Comparison of ENCODE assay signal across 9 mouse cellular contexts in genomic region chr10:127261706-127262547, GRCm38 (mm10). TPM values are rescaled to one million over a fixed set of nuclear protein-coding genes. Genes with fewer than 3 reads are reported as not detected.
DNase-seq lines count a peak whose midpoint lies in the region; ATAC-seq and TF ChIP-seq lines count a peak whose summit lies in the region.
"Had no signal": no experiment of that assay in that cellular context is flagged by ENCODE, and none has a peak within 500 bp of the region (broad histone marks: within the 10 kb centered on the region; RNA-seq: fewer than 3 reads in every experiment).

No protein-coding gene starts in this region.

- DNase-seq in heart, embryonic 10.5 days (ENCODE audit: low spot score) = no peak
- no peak for DNase-seq in heart, postnatal 36 days
- DNase-seq in ES-E14 (ENCODE audit: low read depth, low spot score) = no peak
- no peak for DNase-seq in midbrain, embryonic 10.5 days (ENCODE audit: low spot score)
- no peak for DNase-seq in urinary bladder, postnatal 25 days (ENCODE audit: low spot score)
- DNase-seq in kidney, adult 9 months = no peak

- ATAC-seq in forebrain, embryonic 12.5 days (ENCODE audit: low FRiP score) = no peak
- ATAC-seq in granulocyte monocyte progenitor cell, adult 5-6 weeks (replicated peaks; ENCODE audit: poor library complexity, severe bottlenecking) = no peak

- H3K4me1 ChIP-seq in heart, embryonic 10.5 days = peaks cover 14% of the 10 kb centered on the region
- H3K4me1 ChIP-seq in ES-E14 (ENCODE audit: control insufficient read depth in 2 of 2, insufficient read depth in 2 of 2, low read length in 2 of 2, poor library complexity in 1 of 2) = peaks cover 5 to 19% of the 10 kb centered on the region in 2 experiments
- peaks cover 46% of the 10 kb centered on the region for H3K4me1 ChIP-seq in forebrain, embryonic 12.5 days
- peaks cover 40% of the 10 kb centered on the region for H3K4me1 ChIP-seq in midbrain, embryonic 10.5 days

- no peak overlapping the region for H3K27ac ChIP-seq in heart, embryonic 10.5 days
- no peak overlapping the region; the same call in 1 of the 2 replicates for H3K27ac ChIP-seq in ES-E14 (ENCODE audit: insufficient read depth, low read depth, low read length, poor library complexity, severe bottlenecking)
- peak overlapping the region; percentile 87; the same call in 1 of the 2 replicates for H3K27ac ChIP-seq in forebrain, embryonic 12.5 days
- H3K27ac ChIP-seq in midbrain, embryonic 10.5 days (replicated peaks) = peak overlapping the region; percentile 80
- H3K27ac ChIP-seq: kidney, postnatal 0 days had no signal

- no peak overlapping the region; the same call in 1 of the 2 replicates for H3K9ac ChIP-seq in ES-E14 (ENCODE audit: insufficient read depth, low read depth, low read length, poor library complexity, severe bottlenecking)
- H3K9ac ChIP-seq in forebrain, embryonic 12.5 days = peak overlapping the region; percentile 75

- H3K36me3 ChIP-seq in heart, embryonic 10.5 days = no peaks in the 10 kb centered on the region
- H3K36me3 ChIP-seq in ES-E14 (ENCODE audit: control insufficient read depth, insufficient read depth, low read length, poor library complexity, severe bottlenecking) = no peaks in the 10 kb centered on the region; the same call in 1 of the 2 replicates
- no peaks in the 10 kb centered on the region for H3K36me3 ChIP-seq in forebrain, embryonic 12.5 days (replicated peaks)
- H3K36me3 ChIP-seq in midbrain, embryonic 10.5 days = no peaks in the 10 kb centered on the region

- peak overlapping the region; percentile 63 for H3K4me3 ChIP-seq in heart, embryonic 10.5 days
- H3K4me3 ChIP-seq in ES-E14 (ENCODE audit: insufficient read depth in 1 of 2, low read depth in 1 of 2, low read length in 2 of 2, poor library complexity in 1 of 2, severe bottlenecking in 1 of 2) = peak overlapping the region; percentile 63 to 65; a peak in 3 of 4 replicates
- H3K4me3 ChIP-seq in forebrain, embryonic 12.5 days (replicated peaks) = peak overlapping the region; percentile 60
- peak overlapping the region; percentile 57 for H3K4me3 ChIP-seq in midbrain, embryonic 10.5 days

- intact Hi-C loops in heart, postnatal 36 days (cut with DNase I) = loop anchor here (10.0 kb wide), 1 partner anchor 357 kb away; the partner anchor contains the start of gene Atp23

- H3K4me2 ChIP-seq in forebrain, embryonic 12.5 days = peak overlapping the region; percentile 85

- H3K9me3 ChIP-seq in heart, embryonic 10.5 days = no peaks in the 10 kb centered on the region
- H3K9me3 ChIP-seq in ES-E14 (ENCODE audit: control insufficient read depth, insufficient read depth, low read depth, low read length) = no peaks in the 10 kb centered on the region
- no peaks in the 10 kb centered on the region for H3K9me3 ChIP-seq in forebrain, embryonic 12.5 days
- H3K9me3 ChIP-seq in midbrain, embryonic 10.5 days (replicated peaks) = no peaks in the 10 kb centered on the region

- WGBS in heart, embryonic 10.5 days = 63% methylated on average over 15 of the region's 15 CpGs
- 59% methylated on average over 15 of the region's 15 CpGs for WGBS in forebrain, embryonic 12.5 days
- 64% methylated on average over 15 of the region's 15 CpGs for WGBS in midbrain, embryonic 10.5 days

- peaks cover 53% of the 10 kb centered on the region for H3K27me3 ChIP-seq in heart, embryonic 10.5 days (ENCODE audit: insufficient read depth, poor library complexity, severe bottlenecking)
- H3K27me3 ChIP-seq in forebrain, embryonic 12.5 days = peaks cover 17% of the 10 kb centered on the region
- peaks cover 47% of the 10 kb centered on the region for H3K27me3 ChIP-seq in midbrain, embryonic 10.5 days (ENCODE audit: low read depth, poor library complexity, severe bottlenecking)

- in situ Hi-C loops in ES-E14 (cut with MboI; ENCODE audit: low sequenced_read_pairs in 2 of 2, unreplicated experiment in 2 of 2) = no loop called here

TF ChIP-seq in ES-E14, 5 proteins besides CTCF, POLR2A, EP300 and RAD21:
- no peak for TF ChIP-seq ZC3H11A (IDR thresholded peaks at IDR 0.05; ENCODE audit: borderline replicate concordance, low read depth, low read length)
- no peak for TF ChIP-seq HCFC1 (IDR thresholded peaks at IDR 0.05; ENCODE audit: borderline replicate concordance, insufficient read depth, low read length)
- TF ChIP-seq MAFK (IDR thresholded peaks at IDR 0.05; ENCODE audit: insufficient read depth, low read depth, low read length) = no peak

RNA-seq across cellular contexts. Expression of gene Kif5a, which starts 1.2 kb away (rescaled TPM):
- polyA plus RNA-seq in heart, embryonic 10.5 days (2016; fragmentation: Nextera tagmentation; extraction: Ambion mirVana) = 0.41 and 1.4 TPM in 2 replicates
- total RNA-seq in heart, postnatal 36 days (2021) = under 1 TPM; 0.41 to 0.92 TPM
- total RNA-seq in ES-E14 (2012; rRNA removed) = 6.2 and 11.2 TPM in 2 replicates
- 44.1 and 53.1 TPM in 2 replicates for polyA plus RNA-seq in forebrain, embryonic 12.5 days (2016; fragmentation: Nextera tagmentation; extraction: Ambion mirVana)
- polyA plus RNA-seq in midbrain, embryonic 10.5 days (2016; fragmentation: Nextera tagmentation; extraction: Ambion mirVana) = 14.9 and 29.4 TPM in 2 replicates
- 1.4 TPM in 1 of 2 replicates, not detected in the other for total RNA-seq in granulocyte monocyte progenitor cell, adult 5-6 weeks (2014; fragmentation: Nextera tagmentation)
- 0.30 and 0.31 TPM in 2 replicates for total RNA-seq in granulocyte monocyte progenitor cell, adult 5-6 weeks (2017)

RNA-seq across cellular contexts. Expression of gene Dctn2, which starts 4.2 kb away (rescaled TPM):
- 155 and 167 TPM in 2 replicates for polyA plus RNA-seq in heart, embryonic 10.5 days (2016; fragmentation: Nextera tagmentation; extraction: Ambion mirVana)
- total RNA-seq in heart, postnatal 36 days (2021) = 100 to 1,000 TPM; 144 to 154 TPM
- total RNA-seq in ES-E14 (2012; rRNA removed) = 139 and 157 TPM in 2 replicates
- 226 and 229 TPM in 2 replicates for polyA plus RNA-seq in forebrain, embryonic 12.5 days (2016; fragmentation: Nextera tagmentation; extraction: Ambion mirVana)
- polyA plus RNA-seq in midbrain, embryonic 10.5 days (2016; fragmentation: Nextera tagmentation; extraction: Ambion mirVana) = 212 and 239 TPM in 2 replicates
- 62.3 and 72.1 TPM in 2 replicates for total RNA-seq in granulocyte monocyte progenitor cell, adult 5-6 weeks (2014; fragmentation: Nextera tagmentation)
- total RNA-seq in granulocyte monocyte progenitor cell, adult 5-6 weeks (2017) = 80.4 and 83.9 TPM in 2 replicates

RNA-seq across cellular contexts. Expression of gene Mbd6, which starts 26.9 kb away (rescaled TPM):
- polyA plus RNA-seq in heart, embryonic 10.5 days (2016; fragmentation: Nextera tagmentation; extraction: Ambion mirVana) = 11.3 and 16.9 TPM in 2 replicates
- total RNA-seq in heart, postnatal 36 days (2021) = 10 to 100 TPM; 22.0 to 24.2 TPM
- total RNA-seq in ES-E14 (2012; rRNA removed) = 15.8 and 18.0 TPM in 2 replicates
- polyA plus RNA-seq in forebrain, embryonic 12.5 days (2016; fragmentation: Nextera tagmentation; extraction: Ambion mirVana) = 18.4 and 21.2 TPM in 2 replicates
- polyA plus RNA-seq in midbrain, embryonic 10.5 days (2016; fragmentation: Nextera tagmentation; extraction: Ambion mirVana) = 11.9 and 13.0 TPM in 2 replicates
- 53.3 and 72.1 TPM in 2 replicates for total RNA-seq in granulocyte monocyte progenitor cell, adult 5-6 weeks (2014; fragmentation: Nextera tagmentation)
- total RNA-seq in granulocyte monocyte progenitor cell, adult 5-6 weeks (2017) = 4.1 TPM in 2 replicates

RNA-seq across cellular contexts. Expression of gene Mars, which starts 49.7 kb away (rescaled TPM):
- 119 and 140 TPM in 2 replicates for polyA plus RNA-seq in heart, embryonic 10.5 days (2016; fragmentation: Nextera tagmentation; extraction: Ambion mirVana)
- total RNA-seq in heart, postnatal 36 days (2021) = 10 to 100 TPM; 41.0 to 46.4 TPM
- total RNA-seq in ES-E14 (2012; rRNA removed) = 206 and 377 TPM in 2 replicates
- polyA plus RNA-seq in forebrain, embryonic 12.5 days (2016; fragmentation: Nextera tagmentation; extraction: Ambion mirVana) = 177 and 183 TPM in 2 replicates
- polyA plus RNA-seq in midbrain, embryonic 10.5 days (2016; fragmentation: Nextera tagmentation; extraction: Ambion mirVana) = 180 and 187 TPM in 2 replicates
- 63.0 and 105 TPM in 2 replicates for total RNA-seq in granulocyte monocyte progenitor cell, adult 5-6 weeks (2014; fragmentation: Nextera tagmentation)
- 193 and 221 TPM in 2 replicates for total RNA-seq in granulocyte monocyte progenitor cell, adult 5-6 weeks (2017)

RNA-seq across cellular contexts. Expression of gene Pip4k2c, which starts 50.5 kb away (rescaled TPM):
- 27.9 and 29.3 TPM in 2 replicates for polyA plus RNA-seq in heart, embryonic 10.5 days (2016; fragmentation: Nextera tagmentation; extraction: Ambion mirVana)
- total RNA-seq in heart, postnatal 36 days (2021) = 10 to 100 TPM; 26.9 to 29.9 TPM
- total RNA-seq in ES-E14 (2012; rRNA removed) = 41.7 and 47.4 TPM in 2 replicates
- polyA plus RNA-seq in forebrain, embryonic 12.5 days (2016; fragmentation: Nextera tagmentation; extraction: Ambion mirVana) = 19.4 and 20.2 TPM in 2 replicates
- polyA plus RNA-seq in midbrain, embryonic 10.5 days (2016; fragmentation: Nextera tagmentation; extraction: Ambion mirVana) = 16.5 and 18.1 TPM in 2 replicates
- total RNA-seq in granulocyte monocyte progenitor cell, adult 5-6 weeks (2014; fragmentation: Nextera tagmentation) = 12.1 and 13.6 TPM in 2 replicates
- 7.6 and 13.8 TPM in 2 replicates for total RNA-seq in granulocyte monocyte progenitor cell, adult 5-6 weeks (2017)

Comparison
In these comparisons a context has a peak if more than half of its experiments do, and no peak if none do; other contexts are left out.
1. H3K27ac ChIP-seq: peak in forebrain, embryonic 12.5 days (single experiment) and midbrain, embryonic 10.5 days (single experiment); none in heart, embryonic 10.5 days (single experiment) and ES-E14 (single experiment).
2. Peak in every context shown above with its lines, with median percentiles within 50 percentile points of each other: H3K4me3 ChIP-seq.